Mouse (Mus musculus) erythroblast, embryonic 14.5 days (primary cell): ENCODE measurements around the gene Coro7.

ENCODE experiments used
- GATA1 ChIP-seq: IDR thresholded peaks from 2 replicates; pipeline ENCODE4 v1.6.1; 2012; ENCODE audit warnings: low read length, inconsistent platforms, mixed read lengths
- TAL1 ChIP-seq: IDR thresholded peaks from 3 replicates; pipeline ENCODE4 v1.6.1; 2012; ENCODE audit warnings: low read length, inconsistent platforms, mixed read lengths

DNA sequence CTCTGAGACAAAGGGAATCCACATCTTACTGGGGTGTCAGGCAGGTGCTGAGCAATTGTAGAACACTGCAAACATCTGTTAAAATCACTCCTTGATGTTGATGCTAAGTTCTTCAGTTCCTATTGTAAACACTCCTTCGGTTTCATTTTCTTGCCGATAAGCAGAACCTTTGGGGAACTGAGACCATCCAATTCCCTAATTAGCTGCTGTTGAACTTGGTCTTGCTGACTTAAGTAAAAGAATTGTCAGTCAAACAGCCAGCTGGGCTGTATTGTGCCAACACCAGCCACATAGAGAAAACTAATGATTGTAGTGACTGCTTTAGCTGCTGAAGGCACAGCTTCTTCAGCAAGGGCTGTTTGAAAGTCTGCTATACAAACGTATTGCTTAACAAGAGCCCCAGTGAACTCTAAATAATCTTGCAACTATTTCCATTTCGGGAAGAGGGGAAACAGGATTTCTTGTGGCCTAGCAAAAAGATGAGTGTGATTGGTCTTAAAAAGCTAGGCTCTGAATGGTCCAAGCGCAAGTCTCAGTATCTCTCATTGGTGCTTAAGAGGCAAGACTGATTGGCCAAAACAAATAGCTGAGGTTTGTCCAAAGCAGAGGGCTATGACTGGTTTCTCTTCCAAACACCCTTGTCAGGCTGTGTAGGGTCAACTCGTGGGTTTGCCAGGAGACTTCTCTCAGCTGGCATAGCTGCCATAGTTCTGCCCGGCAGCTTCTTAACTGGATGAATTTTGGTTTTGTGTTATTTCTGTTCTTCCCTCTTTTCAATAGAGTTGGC is 42.7 kb upstream of the Coro7 start:
- TF ChIP-seq TAL1, result no peak
- TF ChIP-seq GATA1, result no peak
